In genomic region chr11:61956572-61957295, GRCm38 (mm10) we compare ENCODE assay signal across 8 mouse cellular contexts. TPM values are rescaled to one million over a fixed set of nuclear protein-coding genes. Genes with fewer than 3 reads are reported as not detected.
DNase-seq lines count a peak whose midpoint lies in the region; ATAC-seq and TF ChIP-seq lines count a peak whose summit lies in the region.

Specc1 (plus strand) TSS chr11:61956763.

- under 1% methylated on average over 58 of the region's 58 CpGs for WGBS in embryonic facial prominence, embryonic 15.5 days
- under 1% methylated on average over 58 of the region's 58 CpGs for WGBS in limb, embryonic 13.5 days
- under 1% methylated on average over 58 of the region's 58 CpGs for WGBS in midbrain, embryonic 15.5 days

- peak within 1 kb of the TSS; percentile 27 for H3K9ac ChIP-seq in embryonic facial prominence, embryonic 15.5 days
- peak within 1 kb of the TSS; percentile 58 for H3K9ac ChIP-seq in limb, embryonic 13.5 days
- peak within 1 kb of the TSS; percentile 68 for H3K9ac ChIP-seq in midbrain, embryonic 15.5 days

- peaks cover 25% of the 10 kb centered on the region for H3K27me3 ChIP-seq in embryonic facial prominence, embryonic 15.5 days
- peaks cover 28% of the 10 kb centered on the region for H3K27me3 ChIP-seq in limb, embryonic 13.5 days
- H3K27me3 ChIP-seq in midbrain, embryonic 15.5 days (replicated peaks) = no peaks in the 10 kb centered on the region; the same call in 1 of the 2 replicates

- peak within 1 kb of the TSS; percentile 72 for H3K4me3 ChIP-seq in bone marrow macrophage, adult 2 months (ENCODE audit: insufficient read depth, low read length)
- peak within 1 kb of the TSS; percentile 63 for H3K4me3 ChIP-seq in embryonic facial prominence, embryonic 15.5 days (replicated peaks)
- peak within 1 kb of the TSS; percentile 57 for H3K4me3 ChIP-seq in limb, embryonic 13.5 days
- peak within 1 kb of the TSS; percentile 85 for H3K4me3 ChIP-seq in midbrain, embryonic 15.5 days

- H3K27ac ChIP-seq in bone marrow macrophage, adult 2 months (ENCODE audit: insufficient read depth, low read depth, low read length) = no peak within 1 kb of the TSS
- no peak within 1 kb of the TSS for H3K27ac ChIP-seq in embryonic facial prominence, embryonic 15.5 days (replicated peaks)
- no peak within 1 kb of the TSS for H3K27ac ChIP-seq in limb, embryonic 13.5 days
- H3K27ac ChIP-seq in midbrain, embryonic 15.5 days = peak within 1 kb of the TSS; percentile 42; the same call in 1 of the 2 replicates

- TF ChIP-seq CTCF in bone marrow macrophage, adult 2 months (IDR thresholded peaks at IDR 0.05; ENCODE audit: low read depth, low read length) = peak; percentile 62

- H3K36me3 ChIP-seq in embryonic facial prominence, embryonic 15.5 days = no peaks in the 10 kb centered on the region
- H3K36me3 ChIP-seq in limb, embryonic 13.5 days = no peaks in the 10 kb centered on the region
- no peaks in the 10 kb centered on the region for H3K36me3 ChIP-seq in midbrain, embryonic 15.5 days (replicated peaks)

- H3K4me2 ChIP-seq in embryonic facial prominence, embryonic 15.5 days (replicated peaks) = peak within 1 kb of the TSS; percentile 100
- H3K4me2 ChIP-seq in limb, embryonic 13.5 days (replicated peaks) = peak within 1 kb of the TSS; percentile 100
- peak within 1 kb of the TSS; percentile 100 for H3K4me2 ChIP-seq in midbrain, embryonic 15.5 days

- no peaks in the 10 kb centered on the region for H3K4me1 ChIP-seq in bone marrow macrophage, adult 2 months (ENCODE audit: control insufficient read depth, insufficient read depth, low read length)
- peaks cover 9% of the 10 kb centered on the region; the same call in 1 of the 2 replicates for H3K4me1 ChIP-seq in embryonic facial prominence, embryonic 15.5 days
- H3K4me1 ChIP-seq in limb, embryonic 13.5 days = peaks cover 3% of the 10 kb centered on the region; the same call in 1 of the 2 replicates
- H3K4me1 ChIP-seq in midbrain, embryonic 15.5 days = 0 out of 2 replicates have a peak, but pooled peaks cover 8% of the 10 kb centered on the region

- TF ChIP-seq POLR2A in bone marrow macrophage, adult 2 months (IDR thresholded peaks at IDR 0.05; ENCODE audit: borderline replicate concordance, low read depth, low read length) = no peak

- peak; percentile 93 for DNase-seq in B cell, adult 2 months
- DNase-seq in heart, adult 9 months (ENCODE audit: low spot score in 2 of 2) = peak; percentile 78 to 87
- peak; percentile 89 for DNase-seq in kidney, adult 9 months
- DNase-seq in spleen, adult 18-20 months = peak; percentile 69 to 92

- ATAC-seq in embryonic facial prominence, embryonic 15.5 days (ENCODE audit: insufficient number of reproducible peaks, low FRiP score, low TSS enrichment, low read depth) = peak; percentile 88
- peak; percentile 94 for ATAC-seq in limb, embryonic 13.5 days (ENCODE audit: low FRiP score, low read depth)
- peak; percentile 96 for ATAC-seq in midbrain, embryonic 15.5 days (replicated peaks)

- H3K9me3 ChIP-seq in embryonic facial prominence, embryonic 15.5 days (replicated peaks) = no peaks in the 10 kb centered on the region
- H3K9me3 ChIP-seq in limb, embryonic 13.5 days = no peaks in the 10 kb centered on the region
- no peaks in the 10 kb centered on the region for H3K9me3 ChIP-seq in midbrain, embryonic 15.5 days

RNA-seq across cellular contexts. Expression of gene Specc1, which starts in this region (rescaled TPM):
- polyA plus RNA-seq in bone marrow macrophage, adult 2 months (2012; ENCODE audit: insufficient read depth, insufficient read length, missing spikeins) = 53.8 and 65.0 TPM in 2 replicates
- 10.8 and 12.7 TPM in 2 replicates for polyA plus RNA-seq in embryonic facial prominence, embryonic 15.5 days (2015; fragmentation: Nextera tagmentation; extraction: Ambion mirVana)
- 12.3 and 13.9 TPM in 2 replicates for polyA plus RNA-seq in limb, embryonic 13.5 days (2015; fragmentation: Nextera tagmentation; extraction: Ambion mirVana)
- polyA plus RNA-seq in midbrain, embryonic 15.5 days (2015; fragmentation: Nextera tagmentation; extraction: Ambion mirVana) = 10.0 and 11.3 TPM in 2 replicates
